Mouse (Mus musculus) cerebellum, adult 9-10 months (tissue): Measurements from ENCODE around the gene Nefh.

ENCODE experiments used
- DNase-seq: peaks from one replicate; pipeline ENCODE4 v3.0.0; 2022

Gene Nefh

DNA sequence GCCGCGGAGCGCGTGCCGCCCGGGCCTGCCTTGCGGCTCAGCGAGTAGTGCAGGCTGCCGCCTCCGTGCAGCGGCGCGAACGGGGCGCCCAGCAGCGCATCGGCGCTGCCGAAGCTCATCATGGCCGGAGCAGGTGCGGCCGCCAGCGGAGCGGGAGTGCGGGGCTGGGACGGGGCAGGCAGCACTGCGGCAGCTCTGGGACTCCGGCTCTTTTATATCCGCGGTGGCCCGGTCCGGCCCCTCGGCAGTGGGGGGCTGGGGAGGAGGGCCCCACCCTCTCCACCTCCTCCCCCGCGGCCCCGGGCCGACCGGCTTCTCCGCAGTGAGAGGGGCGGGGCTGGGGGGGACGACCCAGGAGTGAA lies at the start of gene Nefh:
TSS of gene Nefh (minus strand) at position 252 of the 362 bp plus-strand sequence.
- DNase-seq: no peak

GRCm38 (mm10) chr11:4996621-4997199 lies 48.8 kb upstream of the Nefh start:
- no peak for DNase-seq

GRCm38 (mm10) chr11:4995676-4996075 lies 47.8 kb upstream of the Nefh start:
- DNase-seq: no peak

DNA sequence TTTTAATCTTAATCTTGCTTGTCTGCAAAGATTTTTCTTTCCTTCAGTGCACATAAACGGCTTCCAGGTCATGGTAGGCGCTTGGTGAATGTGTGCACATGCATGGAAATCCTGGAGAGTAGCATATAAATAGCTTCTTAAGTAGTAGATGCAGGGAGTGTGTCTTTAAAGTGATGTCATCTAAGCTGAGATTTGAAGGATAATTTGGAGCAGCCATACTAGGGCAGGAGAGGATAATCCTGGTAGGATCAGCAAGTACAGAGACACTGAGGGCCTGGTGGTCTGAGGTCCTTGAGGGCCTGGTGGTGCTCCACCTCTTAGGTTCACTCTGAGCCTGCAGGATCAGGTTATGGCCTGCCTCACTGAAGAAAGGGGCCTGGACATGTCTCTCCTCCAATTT lies 44.6 kb upstream of the Nefh start:
- DNase-seq: no peak

- DNase-seq: no peak
Measured at GRCm38 (mm10) chr11:4989187-4989586, 41.3 kb upstream of the Nefh start.

GRCm38 (mm10) chr11:4987487-4987852 lies 39.6 kb upstream of the Nefh start:
- no peak for DNase-seq

- peak; percentile 87 for DNase-seq
Measured at GRCm38 (mm10) chr11:4986695-4987486, 39.0 kb upstream of the Nefh start, which contains the start of gene Ap1b1. Gene Ap1b1, plus strand, starts transcription at chr11:4986824.

- no peak for DNase-seq
Measured at GRCm38 (mm10) chr11:4984799-4985198, 36.9 kb upstream of the Nefh start.

DNA sequence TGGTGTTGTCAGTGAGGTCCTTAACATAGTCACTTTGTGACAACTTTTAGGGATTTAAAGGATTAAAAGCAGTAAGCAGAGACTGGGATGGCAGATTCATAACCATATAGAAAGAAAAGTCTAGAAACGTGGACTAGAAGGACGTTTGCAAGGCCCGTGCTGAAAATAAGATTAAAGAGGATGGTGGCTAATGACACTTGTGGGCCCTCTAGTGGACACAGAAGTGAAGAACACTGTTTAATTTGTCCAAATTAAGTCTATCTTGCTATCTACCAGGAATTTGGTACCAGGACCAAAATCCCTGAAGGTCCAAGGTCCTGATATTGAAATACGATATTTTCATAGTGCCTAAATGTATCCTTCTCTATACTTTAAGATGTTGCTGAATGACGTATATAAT lies 36.4 kb upstream of the Nefh start:
- peak; percentile 71 for DNase-seq

GRCm38 (mm10) chr11:4983538-4983937 lies 35.7 kb upstream of the Nefh start:
- no peak for DNase-seq

GRCm38 (mm10) chr11:4983010-4983409 lies 35.1 kb upstream of the Nefh start:
- DNase-seq: no peak

- DNase-seq: peak; percentile 60
Measured at GRCm38 (mm10) chr11:4975623-4976022, 27.8 kb upstream of the Nefh start.

DNA sequence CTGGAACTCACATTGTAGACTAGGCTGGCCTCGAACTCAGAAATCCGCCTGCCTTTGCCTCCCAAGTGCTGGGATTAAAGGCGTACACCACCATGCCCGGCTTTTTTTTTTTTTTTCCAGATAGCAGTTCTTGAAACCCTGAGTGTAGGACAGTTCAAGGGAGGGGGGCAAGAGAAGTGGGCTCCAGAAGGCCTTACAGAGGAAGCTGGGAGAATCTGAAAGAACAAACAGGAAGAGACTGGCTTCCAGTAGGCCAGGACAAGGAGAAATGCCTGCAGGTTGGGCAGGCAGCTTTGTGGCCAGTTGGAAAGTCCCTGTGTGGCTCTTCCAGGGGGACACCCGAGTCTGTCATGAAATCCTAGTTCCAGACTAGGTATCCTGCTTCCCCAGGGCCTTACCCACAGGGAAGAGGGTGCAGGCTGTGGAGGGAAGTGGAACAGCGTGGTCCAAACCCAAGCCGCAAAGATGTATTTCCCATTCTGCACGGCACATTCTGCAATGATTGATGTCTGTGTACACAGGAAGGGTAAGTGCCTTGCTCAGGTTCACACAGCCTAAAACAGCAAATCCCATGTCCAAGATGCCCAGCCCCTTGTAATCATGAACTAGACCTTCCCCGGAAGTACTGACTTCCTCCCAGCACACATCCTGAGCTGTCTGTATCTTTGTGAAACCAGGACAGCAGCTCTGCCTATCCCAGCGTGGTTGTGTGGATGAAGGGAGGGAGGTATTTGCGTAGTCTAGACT lies 26.7 kb upstream of the Nefh start:
- DNase-seq: no peak

DNA sequence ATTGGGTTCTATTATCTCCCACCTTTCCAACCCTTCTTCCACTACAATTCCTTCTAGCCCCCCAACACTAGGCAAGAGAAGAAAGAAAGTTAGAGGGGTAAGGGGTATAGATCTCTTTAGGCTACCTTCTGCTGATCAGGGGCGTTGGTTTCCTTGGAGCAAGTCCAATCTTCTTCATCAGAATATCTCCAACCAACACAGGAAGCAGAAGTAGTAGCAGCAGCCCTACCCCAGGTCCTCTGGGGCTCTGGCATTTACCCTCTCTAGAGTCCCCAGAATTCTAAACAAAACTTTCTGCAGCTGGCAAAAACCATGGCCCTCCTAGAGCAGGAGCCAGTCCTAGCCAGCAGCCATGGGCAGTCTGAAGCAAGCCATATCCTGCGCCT lies 26.0 kb upstream of the Nefh start:
- no peak for DNase-seq

DNA sequence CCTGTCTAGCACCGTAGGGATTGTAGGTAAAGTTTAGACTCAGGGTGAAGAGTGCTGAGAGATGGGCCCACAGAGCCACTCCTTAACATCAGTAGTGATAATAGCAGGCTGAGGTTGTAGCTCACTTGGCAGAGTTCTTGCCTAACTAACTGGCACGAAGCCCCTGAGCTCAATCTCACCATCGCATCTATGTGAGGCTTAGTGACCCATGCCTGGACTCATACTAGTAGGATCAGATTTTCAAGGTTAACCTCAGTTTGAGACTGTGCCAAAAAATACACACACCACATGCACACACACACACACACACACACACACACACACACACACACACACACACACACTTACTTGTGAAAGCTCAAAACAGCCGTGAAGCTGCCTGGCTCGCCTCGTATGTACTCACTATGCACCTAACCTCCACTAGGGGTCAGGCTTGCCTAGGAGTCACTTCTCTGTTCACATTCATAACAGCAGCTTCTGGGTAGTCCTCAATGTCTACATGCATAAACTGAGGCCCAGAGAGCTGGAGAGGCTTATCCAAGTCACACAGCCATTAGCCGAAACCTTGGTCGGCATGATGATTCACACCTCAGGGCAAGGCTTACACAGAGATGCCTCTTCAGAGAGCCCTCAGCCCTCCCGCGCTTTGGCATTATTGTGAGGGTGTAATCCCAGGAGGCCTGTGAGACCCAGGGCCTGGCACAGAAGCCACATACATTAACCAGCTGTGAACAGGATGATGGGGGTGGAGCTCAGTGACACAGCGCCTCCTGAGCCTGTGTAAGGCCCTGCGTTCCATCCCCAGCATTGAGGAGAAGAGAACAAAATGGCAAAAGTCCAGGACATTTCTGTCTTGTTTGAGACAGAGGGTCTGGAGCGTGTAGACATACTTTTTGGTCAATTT lies 25.4 kb upstream of the Nefh start:
- DNase-seq: peak; percentile 65

GRCm38 (mm10) chr11:4968376-4968775 lies 20.5 kb upstream of the Nefh start:
- DNase-seq: peak; percentile 61

DNA sequence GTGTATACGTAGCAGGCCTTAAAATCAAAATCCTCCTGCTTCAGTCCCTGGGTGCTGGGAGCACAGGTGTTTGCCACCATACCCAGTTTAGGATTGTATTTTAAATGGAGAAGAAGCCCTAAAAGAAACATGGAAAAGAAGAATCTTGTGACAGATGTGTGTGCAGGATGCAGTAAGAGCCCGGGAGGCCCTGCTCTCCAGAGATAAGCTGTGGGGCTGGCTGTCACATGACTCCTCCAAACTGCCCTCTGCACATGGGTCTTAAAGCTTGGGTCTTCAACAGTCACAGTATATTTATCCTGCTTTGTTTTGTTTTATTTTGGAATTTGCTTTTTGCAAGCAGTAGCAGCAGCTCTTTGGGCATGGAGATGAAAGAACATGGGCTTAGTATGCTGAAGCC lies 19.7 kb upstream of the Nefh start:
- DNase-seq: no peak

DNA sequence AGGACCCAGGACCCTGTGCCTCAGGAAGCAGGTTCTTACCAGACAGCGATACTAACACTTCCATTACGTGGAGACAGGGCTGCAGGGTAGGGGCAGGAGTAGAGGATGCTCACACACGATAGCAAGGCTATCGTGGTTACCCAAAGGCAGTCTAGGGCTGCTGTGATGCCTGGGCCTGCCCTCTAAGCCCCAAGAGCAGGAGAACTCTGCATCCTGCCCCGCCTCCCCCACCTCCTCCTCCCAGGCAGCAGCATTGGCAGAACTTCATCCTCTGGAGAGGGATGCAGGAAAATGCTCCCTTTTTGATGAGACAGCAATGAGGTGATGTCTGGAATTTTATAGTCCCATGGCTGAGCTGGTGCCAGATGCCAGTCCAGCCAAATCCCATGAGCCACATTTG lies 19.0 kb upstream of the Nefh start:
- DNase-seq: no peak

DNA sequence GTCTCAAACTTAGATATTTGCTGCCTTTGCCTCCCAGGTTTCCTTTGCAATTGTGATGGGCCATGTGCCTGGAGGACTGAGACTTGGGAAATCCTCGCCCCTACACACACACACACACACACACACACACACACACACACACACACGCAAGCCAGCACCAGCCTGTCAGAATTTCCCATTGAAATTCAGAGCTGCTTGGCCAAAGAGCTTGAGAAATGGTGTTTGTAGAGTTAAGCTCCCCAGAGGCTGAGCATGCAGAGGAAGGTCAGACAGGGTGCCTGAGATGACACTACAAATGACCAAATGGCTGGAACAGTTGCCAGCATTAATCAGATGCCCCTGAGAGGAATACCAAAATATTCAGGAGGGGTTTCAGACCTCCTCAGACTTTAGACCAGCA lies 18.5 kb upstream of the Nefh start:
- no peak for DNase-seq

DNA sequence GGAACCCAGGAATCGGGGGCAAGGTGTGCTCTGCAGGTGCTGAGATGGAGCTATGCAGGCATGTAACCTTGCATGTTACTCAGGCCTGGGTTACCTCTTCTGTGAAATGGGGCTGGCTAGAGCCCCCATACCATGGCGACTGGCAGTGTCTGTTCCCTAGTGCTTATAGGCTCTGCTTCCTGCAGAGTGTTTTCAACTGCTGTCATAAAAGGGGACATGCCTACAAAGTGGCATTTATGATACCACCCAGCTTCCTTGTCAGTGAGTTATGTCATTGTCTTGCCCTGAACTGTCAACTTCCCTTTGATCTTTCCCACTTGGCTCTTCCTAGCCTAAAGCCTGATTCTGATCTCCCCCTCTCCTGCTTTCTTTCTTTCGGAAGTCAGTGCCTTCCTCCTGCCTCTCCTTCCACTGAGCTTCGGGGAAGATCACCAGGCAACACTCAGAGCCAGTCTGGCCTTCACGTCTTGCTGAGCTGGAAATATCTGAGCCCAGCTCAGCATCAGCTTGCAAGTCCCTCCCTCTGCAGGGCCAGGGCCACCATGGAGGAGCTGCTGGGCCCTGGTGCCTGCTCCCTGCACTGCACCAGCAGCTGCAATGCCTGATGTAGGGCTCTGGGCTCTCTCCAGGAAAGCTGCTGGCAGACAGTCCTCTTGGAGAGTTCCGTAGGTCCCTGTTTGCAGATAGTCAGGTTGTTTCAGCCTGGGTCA lies 15.4 kb upstream of the Nefh start:
- DNase-seq: no peak

DNA sequence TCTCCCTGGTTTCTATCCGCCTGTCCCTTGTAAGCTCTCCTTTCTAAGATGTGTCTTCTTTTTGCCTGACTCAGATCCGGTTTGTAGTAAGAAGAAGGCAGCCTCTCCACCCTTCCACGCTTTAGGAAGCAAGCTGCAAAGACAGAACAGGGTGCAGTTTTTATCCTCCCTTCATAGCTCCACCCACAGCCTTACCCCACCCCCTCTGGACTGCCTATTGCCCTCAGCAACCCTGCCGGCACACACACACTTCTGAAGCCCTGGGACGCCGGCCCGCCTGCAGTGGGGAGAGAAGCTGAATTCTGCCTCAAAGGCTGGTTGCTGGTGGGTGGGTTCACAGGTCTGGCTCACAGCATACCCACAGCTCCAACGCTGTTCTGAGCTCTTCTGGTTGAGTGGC lies 6.1 kb upstream of the Nefh start:
- no peak for DNase-seq

GRCm38 (mm10) chr11:4953401-4953800 lies 5.5 kb upstream of the Nefh start:
- DNase-seq: no peak
